Mouse (Mus musculus) heart, adult 11 months (tissue): ENCODE measurements at regions not wholly inside any gene's neighbourhood (a gene's known extent, or its start where the extent isn't known, plus 50 kb on each side); places are given as distances from the start of the nearest gene placed in this dataset.

Source experiments
- DNase-seq: peaks from one replicate; pipeline ENCODE4 v3.0.0; 2022

DNA sequence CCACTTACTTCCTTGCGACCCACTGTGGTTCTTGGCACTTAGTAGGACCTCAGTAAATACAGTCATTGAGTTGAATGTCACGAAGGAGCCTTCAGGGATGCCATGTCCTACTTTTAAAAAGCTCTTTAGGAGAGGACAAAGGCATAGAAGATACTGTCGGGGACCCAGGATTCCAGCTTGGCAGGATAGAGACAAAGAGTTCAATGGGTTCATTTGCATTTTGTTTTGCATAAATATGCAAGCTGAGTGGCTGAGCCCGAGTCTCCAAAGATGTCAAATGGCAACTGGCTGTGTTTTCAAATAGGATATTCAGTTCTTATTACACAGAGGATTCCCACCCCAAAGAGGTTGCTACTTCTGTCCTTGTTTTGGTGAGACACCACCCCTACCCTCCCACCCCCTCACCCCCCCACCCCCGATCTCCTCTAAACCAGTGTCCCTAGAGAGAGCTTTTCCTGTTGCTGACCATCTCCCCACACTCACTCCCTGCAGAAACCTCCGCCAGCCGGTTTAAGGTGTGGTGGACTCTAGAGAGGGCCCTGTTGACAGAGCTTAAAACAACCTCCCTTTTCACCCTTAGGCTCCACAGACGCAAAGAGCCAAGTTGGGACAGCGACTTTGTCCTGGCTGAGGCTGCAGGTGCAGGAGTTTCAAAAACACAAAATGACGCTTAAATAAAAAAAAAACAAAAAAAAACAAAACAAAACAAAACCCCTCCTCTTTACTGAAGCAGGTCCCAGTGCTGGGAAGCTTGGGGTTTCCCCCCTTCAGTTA lies 57.9 kb downstream of the Sox9 start:
- DNase-seq = no peak

DNA sequence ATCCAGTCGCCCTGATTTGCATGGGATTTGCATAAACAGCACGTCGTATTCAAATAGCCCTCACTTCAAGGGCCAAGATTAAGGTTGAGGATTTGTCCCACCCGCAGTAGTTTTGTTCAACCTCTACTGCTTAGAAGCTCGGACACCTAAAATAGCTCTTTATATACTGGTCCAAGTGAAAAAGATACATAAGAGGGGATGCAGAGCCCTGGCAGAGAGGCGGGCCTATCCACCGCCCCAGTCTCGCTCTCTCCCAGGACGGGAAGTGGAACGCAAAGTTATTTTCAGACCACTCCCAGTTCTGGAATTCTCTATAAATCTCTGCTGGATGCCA lies 58.4 kb downstream of the Sox9 start:
- no peak for DNase-seq

DNA sequence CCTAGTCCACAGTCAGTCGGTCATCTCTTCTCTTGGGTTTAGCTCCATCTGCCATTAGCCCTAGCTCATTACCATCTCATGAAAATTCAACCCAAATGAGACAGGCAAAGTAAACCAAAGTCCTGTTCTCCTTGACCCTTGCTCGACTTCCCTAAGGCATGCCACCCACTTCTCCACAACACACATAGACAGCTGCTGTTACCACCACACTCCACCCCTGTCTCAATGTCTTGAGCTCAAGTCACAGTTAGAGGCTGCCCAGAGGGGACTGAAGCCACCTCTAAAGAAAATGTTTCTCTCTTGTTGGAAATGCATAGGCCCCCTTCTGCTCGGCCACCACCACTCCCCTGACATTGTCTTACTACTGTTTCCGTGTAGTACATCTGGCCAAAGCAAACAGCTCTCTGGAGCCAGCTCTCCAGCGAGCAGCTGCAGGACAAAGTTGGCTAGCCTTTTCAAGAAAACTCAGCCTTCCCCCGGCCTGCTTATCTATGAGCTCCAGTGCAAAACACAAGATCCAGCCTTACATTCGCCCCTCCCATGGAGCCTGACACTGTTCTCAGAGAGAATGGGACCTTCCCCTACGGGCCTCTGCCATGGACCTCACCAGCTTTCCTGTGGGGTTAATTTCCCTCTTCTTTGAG lies 62.4 kb downstream of the Sox9 start:
- peak; percentile 97 for DNase-seq

DNA sequence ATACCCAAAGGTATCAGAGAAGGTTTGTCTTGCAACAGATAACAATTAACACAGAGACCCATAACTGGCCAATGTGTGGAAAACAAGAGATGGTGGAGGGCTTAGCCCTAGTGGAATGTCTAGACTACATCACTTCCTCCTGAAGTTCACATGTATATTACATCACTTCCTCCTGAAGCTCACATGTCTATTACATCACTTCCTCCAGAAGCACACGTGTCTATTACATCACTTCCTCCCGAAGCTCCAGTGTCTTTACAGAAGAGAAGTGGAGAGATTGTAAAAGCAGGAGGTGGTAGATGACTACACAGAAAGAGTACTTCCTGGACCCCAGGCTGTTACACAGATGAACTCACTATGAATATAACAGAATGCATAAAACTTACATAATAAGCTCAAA lies 65.1 kb downstream of the Sox9 start:
- no peak for DNase-seq

DNA sequence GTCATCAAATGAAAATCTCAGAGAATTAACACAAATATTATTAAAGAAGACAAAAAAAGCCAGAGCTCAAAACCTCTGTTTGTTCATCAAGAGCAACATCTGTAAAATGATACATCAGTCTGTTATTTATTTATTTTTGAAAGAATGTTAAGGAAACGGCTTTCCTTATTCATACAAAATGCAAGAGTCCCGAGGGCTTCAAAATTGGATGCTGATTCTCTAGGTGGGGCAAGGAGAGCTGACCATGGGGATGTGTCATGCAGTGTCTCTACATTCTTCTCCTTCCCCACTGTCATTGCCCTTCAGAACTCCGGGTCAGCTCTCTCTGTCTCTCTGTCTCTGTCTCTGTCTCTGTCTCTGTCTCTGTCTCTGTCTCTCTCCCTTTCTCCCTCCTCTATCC lies 65.8 kb downstream of the Sox9 start:
- no peak for DNase-seq

DNA sequence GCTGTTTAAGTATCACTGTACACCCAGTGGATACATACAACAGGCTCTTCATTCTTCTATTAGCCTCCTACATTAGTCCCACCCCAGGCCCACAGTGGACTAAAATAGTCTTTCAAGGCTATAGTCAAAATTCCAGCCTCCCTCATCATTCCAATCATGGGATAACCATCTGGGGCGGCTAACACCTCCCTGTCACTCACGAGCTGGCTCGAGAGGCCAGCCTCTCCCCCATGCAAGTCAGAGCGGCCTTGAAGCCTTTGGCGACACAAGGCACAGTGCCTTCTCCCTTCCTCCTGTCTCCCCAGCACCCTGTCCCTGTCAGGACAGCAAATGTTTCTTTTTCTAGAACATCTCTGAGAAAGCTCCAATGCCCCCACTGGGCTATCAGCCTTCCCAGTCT lies 68.0 kb downstream of the Sox9 start:
- no peak for DNase-seq

DNA sequence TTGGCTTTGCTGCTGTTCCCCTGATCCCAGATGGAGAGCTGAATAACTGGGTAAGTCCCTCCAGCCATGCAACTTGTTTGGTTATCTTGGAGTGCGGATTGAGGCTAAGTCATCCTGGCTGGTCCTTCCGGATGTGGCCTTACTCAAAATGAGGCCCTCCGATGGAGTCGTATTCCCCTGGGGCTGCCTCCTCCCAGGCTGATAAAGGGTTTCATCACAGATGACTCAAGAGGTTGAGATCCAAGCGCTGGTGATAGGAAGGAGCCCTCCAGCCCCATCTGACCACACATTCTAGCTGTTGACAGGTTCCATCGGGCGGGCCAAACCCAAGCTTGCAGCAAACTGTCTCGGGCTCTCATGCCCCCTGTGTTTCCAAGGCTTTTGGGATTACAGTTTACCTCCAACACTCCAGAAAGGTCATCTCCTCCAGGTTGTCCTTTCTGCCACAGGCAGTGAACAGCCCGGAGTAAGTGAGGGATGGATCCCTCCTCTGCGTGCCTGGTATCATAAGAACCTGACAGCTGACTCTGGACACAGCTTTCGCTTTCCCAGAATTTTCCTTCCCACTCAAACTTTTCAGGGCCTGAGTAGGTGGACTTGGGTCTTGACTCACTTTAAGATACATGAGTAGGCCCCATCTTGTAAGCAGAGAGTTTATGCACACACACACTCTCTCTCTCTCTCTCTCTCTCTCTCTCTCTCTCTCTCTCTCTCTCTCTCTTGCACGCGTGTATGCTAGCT lies 68.7 kb downstream of the Sox9 start:
- peak; percentile 99 for DNase-seq

DNA sequence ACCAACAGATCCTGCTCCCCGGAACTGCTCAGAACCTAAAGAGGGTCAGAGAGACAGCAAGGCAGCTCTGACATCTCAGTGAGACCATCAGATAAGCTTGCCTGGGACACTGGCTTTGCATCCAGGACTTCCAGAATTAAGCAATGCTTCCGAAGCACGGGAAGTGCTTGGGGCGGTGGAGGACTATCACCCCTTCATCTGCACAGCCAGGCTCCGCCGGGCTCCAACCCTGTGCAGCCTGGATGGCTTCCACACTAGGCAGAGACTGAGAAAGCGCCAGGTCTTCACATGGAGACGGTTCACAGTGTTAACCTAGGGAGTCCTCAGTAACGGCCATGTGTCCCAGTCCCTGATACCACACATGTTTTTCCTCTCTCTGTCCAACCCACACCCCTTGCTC lies 69.3 kb downstream of the Sox9 start:
- peak; percentile 93 for DNase-seq

DNA sequence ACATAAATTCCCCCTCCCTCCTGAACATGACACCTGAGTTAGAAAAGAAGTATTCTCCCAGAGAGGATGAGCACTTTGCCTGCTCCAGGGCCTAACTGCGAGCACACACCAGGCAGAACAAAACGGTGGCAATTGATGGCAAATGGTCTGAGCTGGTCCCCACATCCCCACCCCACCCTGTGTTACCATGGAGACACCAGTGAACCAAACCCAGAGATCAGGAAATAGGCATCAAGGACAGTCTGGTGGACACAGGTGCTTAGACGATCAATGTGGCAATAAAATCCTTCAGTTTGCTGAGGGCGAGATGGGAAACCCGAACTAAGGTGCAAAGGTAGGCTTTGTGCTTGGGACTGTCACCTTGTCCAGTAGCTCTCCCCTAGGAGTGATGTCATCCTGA lies 74.0 kb downstream of the Sox9 start:
- no peak for DNase-seq

DNA sequence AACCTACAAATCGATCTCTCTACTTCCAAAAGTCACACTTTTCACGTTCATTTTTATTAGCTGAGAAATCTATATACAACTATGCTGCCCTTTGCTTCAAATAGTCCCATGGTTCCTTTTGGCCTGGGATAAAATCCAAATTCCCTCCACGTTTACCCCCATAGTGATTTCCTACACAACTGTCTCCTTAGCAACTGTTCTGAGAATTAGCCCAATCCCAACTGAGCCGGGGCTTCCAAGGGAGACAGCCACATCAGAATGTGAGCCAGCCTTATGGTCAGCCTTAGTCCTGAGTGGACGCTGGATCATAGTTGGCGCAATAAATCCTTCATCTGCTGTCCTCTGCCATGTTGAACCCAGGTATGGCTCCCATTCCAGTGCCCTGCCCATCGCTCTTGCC lies 77.3 kb downstream of the Sox9 start:
- DNase-seq = no peak

DNA sequence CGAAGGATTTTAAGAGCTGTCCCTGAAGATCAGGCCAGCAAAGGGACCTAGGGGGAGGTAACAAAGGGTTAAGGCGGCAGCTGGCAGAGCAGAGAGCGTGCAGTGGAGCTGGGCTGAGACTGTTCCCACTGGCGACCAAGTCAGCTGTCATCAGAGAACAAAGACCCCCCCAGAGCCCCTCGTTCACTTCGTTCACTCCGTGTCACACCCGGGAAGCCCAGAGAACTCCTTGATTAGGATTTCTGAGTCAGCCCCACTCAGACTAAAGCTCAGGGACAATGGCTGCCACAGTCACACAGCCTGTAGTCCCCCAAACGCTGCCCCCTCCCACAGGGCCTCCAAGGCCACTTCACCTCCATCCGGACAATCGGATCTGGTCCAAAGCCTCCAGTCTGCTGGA lies 78.8 kb downstream of the Sox9 start:
- no peak for DNase-seq

DNA sequence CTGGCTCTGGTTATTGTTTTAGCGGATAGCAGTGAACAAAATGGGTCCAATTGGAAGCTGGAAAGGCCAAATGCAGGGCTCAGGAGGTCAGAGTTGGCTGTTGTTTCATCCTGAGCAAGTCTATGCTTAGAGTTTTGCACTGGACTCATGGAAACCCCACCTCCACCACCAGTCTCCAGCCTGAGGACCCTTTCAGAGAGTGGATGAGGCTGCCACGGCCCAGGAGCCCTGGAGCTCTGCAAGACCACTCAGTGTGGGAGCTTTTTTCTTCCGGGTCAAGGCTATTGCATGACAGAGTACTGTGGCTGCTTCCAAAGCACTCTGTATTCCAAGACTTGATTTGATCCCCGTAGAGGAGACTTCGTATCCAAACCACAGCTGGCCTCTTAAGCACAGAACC lies 79.2 kb downstream of the Sox9 start:
- DNase-seq = peak; percentile 66

DNA sequence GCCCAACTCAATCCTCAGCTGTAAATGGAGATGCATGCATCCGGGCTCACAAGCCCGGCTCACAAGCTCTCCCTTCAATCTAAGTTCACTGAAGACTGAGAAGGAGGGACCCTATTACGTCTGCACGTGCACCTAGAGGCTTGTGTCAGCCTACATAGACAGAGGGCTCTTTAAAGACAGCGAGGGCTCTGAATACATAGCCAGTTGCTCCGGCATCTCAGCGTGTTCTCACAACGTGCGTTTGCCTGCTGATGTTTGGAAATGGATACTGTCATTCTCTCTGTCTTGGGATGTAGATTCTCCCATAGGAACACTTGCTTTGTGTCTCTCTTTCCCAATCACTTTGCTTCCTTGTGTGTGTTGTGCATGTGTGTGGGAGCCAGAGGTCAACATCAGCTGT lies 83.8 kb downstream of the Sox9 start:
- peak; percentile 68 for DNase-seq

DNA sequence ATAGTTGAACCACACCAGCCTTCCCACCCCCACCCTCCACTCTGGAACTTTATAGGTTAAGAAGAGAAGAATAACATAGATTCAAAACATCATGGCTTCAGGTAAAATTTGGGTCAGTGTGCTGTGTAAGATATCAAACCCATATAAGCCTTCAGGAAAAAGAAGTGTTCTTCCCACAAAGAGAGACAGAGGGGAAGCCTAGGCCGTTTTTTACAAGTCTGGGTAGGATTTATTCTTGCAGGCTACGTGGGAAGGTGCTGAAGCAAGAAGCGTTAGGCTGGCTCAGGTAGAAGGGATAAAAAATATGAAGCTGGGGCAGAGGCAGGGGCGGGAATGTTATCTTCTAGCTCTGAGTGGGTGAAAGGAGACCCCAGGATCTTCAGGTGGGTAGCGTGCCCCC lies 87.5 kb downstream of the Sox9 start:
- DNase-seq = no peak

DNA sequence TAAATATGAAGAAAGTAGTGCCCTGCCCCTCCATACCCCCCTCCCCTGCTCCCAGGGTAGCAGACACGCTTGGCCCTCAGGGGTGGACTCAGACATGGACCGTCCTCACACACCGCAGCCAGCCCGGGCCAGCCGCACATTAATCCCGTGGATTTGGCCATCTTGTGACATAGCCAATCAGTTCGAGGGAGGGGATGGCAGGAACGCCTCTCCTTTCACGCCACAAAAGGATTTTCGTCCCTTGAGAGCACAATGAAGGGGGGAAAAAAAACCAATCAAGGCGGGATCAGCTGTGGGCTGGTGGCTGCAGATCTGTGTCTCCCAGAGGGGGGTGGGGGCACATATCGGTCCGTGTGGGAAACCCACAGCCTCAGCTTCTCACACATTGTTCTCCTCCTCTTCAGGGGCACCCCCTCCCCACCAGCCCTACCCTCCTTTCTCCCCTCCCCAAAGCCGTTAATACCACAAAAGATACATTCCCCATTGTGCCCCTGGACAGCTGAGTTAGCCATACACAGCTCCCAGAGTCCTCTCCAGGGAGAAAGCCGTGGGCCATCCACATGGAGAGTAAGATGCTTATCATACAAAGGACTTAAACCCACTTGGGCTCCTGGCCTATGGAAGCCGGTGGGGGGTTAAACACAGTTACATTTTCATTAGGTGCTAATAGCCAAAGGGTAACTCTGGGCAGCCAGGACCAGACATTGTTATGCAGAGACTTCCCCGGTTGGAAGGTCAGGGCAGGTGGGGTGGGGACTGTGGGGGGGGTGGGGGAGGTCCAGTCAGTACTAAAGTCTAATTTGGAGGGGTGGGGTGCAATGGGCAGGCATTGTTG lies 88.4 kb downstream of the Sox9 start:
- DNase-seq = peak; percentile 65

DNA sequence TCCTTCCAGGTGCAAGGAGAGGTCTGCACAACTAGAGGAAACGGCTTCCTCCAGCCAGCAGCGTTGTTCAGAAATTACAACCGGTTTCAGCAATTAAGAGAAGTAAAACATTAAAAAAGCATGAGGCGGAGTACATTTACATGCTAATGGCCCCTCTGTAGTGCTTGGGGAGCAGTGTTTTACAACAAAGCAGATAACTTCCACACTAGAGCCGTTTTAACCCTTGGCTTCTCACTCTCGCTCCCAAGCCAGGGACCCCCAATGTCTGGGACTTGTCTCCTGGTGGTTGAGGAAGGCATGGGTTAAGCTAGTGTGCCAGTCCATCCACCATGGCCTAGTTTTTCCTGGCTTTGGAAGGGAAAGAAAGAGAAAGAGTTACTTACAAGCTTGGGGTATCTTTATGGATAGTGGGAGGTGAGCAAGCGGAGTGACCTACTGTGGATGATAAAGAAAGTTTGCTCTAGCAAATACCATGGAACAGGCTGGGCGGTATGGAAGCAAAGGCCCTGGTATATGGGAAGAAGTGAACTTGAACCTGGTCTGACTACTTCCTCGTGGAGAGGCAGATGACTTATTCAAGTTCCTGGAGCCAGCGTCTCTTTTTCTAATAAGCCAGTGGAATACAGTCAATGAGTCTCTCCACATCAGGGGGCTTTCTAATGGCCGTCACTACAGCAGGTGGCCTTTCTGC lies 90.8 kb downstream of the Sox9 start:
- peak; percentile 35 for DNase-seq

DNA sequence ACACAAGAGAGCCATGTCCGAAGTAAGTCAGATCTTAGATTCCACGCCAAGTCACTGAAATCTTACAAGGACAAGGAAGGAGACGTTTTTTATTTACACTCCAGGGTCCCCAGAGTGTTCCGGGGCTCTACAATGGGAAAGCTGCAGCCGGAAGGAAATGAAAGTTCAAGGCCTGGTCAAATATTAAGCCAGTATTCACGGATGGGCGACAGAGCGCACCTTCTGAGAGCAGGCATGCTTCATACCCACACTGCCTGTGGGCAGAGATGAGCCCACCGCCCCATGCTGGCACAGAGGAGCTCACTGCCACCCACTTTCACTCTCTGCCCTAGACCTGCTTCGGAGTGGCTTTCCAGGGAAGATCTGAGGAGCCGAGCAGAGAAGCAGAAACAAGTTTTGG lies 92.2 kb downstream of the Sox9 start:
- DNase-seq = peak; percentile 87

DNA sequence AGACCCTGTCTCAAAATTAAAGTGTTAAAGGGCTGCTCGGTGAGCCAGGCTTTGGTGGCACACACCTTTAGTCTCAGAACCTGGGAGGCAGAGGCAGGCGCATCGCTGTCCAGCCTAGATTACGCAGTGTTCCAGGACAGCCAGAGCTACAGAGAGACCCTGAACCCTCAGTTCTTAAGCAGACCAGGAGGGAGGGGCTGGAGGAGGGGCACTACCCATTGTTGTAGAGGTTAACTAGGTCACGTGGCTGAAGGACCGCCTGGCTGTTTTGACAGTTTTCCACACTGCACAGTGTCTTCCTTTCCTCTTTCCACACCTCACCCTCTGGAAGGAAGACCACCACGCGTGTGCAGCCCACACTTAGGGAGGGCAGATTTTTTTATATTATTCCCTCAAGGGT lies 94.2 kb downstream of the Sox9 start:
- no peak for DNase-seq

DNA sequence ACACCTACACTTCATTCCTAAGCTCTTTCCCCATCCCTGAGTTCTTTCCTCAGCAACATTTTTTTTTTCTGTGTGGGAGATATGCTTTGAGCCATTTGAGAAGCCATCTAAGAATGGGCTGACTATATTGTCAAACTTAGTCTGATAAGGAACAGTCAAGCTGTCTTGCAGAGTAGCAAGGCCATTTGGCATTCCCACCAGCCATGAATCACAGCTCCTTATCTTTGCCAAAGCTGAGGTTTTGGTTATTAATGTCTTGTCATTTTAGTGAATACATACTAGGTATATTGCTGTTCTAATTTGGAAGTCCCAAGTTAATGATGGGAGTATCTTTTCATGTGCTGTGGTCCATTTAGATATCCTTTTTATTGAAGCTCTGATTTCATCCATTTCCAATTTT lies 96.4 kb downstream of the Sox9 start:
- no peak for DNase-seq

DNA sequence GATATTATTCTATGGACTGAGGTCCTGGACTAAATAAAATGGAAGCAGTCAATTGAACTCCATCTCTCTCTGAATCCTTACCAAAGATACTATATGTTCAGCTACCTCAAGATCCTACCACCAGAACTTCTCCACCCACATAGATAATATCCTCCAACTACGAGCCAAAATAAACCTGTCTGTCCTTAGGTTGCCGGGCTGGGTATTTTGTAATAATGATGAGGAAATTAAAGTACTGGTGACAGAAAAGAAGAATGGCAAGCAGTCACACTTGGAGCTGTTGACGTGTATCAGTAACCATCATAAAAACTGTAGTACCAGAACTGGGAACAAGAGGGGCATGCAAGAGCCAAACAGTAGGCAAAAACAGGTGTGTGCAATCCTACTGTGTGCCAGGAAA lies 98.7 kb downstream of the Sox9 start:
- no peak for DNase-seq

DNA sequence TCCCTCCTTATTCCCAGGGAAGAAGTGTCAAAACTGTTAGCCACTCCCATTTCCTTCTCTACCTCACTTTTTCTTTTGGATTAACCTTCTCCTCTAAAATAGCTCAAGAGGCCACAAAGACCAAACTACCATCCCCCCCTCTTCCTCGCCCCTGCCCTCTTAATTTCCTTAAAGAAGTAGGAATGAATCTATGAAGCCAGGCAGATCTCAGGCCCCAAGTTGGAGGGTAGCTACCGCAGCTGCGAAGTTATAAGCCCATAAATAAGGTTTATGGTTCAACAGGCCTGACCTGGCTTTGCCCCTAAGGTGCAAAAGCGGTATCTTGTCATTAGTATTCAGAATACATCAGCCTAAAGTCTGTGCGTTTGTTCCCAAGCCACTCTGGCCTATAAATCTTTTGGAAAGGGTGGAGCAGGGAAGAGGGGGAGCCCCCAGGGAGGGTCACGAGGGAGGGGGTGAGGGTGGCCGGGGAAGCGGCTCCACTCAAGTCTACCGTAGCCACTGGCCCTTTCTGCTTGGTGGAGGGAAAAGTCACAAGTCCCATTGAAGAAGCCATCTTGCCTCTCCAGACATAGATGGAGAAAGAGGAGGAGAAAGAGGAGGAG lies 103.4 kb downstream of the Sox9 start:
- no peak for DNase-seq

DNA sequence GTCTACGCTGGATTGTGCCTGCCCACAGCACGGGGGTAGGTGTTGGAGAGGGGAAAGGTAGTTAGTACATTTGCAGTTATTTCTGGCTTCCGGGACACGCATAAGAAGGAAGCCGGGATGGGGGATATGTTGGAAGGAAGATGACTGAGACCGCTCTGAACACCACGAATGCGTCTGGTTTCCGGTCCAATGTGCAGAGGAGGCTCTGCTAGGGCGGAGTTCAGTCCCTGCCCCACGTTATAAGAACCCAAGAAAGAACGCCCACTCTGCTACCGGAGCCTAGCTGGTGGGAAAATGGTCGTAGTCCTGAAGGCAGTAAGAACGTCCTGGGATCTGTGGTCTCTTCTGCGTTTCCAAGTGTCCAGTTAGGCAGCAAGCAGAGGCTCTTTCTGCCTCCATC lies 104.1 kb downstream of the Sox9 start:
- no peak for DNase-seq
